Mouse (Mus musculus) hindbrain, postnatal 0 days (tissue): ENCODE data around the gene Phgr1. TPM values are rescaled to one million over a fixed set of nuclear protein-coding genes. Genes with fewer than 3 reads are reported as not detected.

Experiments
- ATAC-seq: fragments of 200-750 bp; cut with Nextera tagmentation; 2 replicates; pipeline ENCODE4 v1.8.0; 2017; ENCODE audit warnings: mild to moderate bottlenecking, moderate TSS enrichment, moderate library complexity
- DNase-seq: peaks from one replicate; pipeline ENCODE4 v3.0.0-alpha.2; 2015; ENCODE audit warnings: low spot score
- H3K27ac ChIP-seq: fragments of 300-500 bp; sonication (generic); 2 replicates; pipeline ENCODE4 v1.5.1; 2014; ENCODE audit warnings: mild to moderate bottlenecking
- H3K27me3 ChIP-seq: fragments of 300-500 bp; sonication (generic); 2 replicates; pipeline ENCODE4 v1.6.1; 2014; ENCODE audit warnings: low read length, mixed read lengths; ENCODE audit not compliant: insufficient read depth
- H3K36me3 ChIP-seq: fragments of 300-500 bp; sonication (generic); 2 replicates; pipeline ENCODE4 v1.6.1; 2014; ENCODE audit warnings: low read length, mixed read lengths; ENCODE audit not compliant: insufficient read depth
- H3K4me1 ChIP-seq: fragments of 300-500 bp; sonication (generic); 2 replicates; pipeline ENCODE4 v1.6.1; 2014; ENCODE audit warnings: antibody characterized with exemption, low read length, mixed read lengths; ENCODE audit not compliant: insufficient read depth
- H3K4me2 ChIP-seq: fragments of 300-500 bp; sonication (generic); 2 replicates; pipeline ENCODE4 v1.6.1; 2014; ENCODE audit warnings: low read depth, mild to moderate bottlenecking, low read length, moderate library complexity, mixed read lengths
- H3K4me3 ChIP-seq: fragments of 300-500 bp; sonication (generic); 2 replicates; pipeline ENCODE4 v1.5.1; 2014; ENCODE audit warnings: low read length
- H3K9ac ChIP-seq: fragments of 300-500 bp; sonication (generic); replicated peaks from 2 replicates; pipeline ENCODE4 v1.6.1; 2014; ENCODE audit warnings: mild to moderate bottlenecking, low read length, moderate library complexity, mixed read lengths
- H3K9me3 ChIP-seq: fragments of 300-500 bp; sonication (generic); 2 replicates; pipeline ENCODE4 v1.6.1; 2016; ENCODE audit warnings: low read length, mixed read lengths
- CTCF ChIP-seq: IDR thresholded peaks from 2 replicates; pipeline ENCODE4 v1.5.1; 2016; ENCODE audit warnings: antibody characterized with exemption, control low read depth, low read depth
- WGBS: fragments of 180-500 bp; shearing (Covaris S2); extraction: QIAGEN DNeasy Blood & Tissue Kit; methylation state at CpG from one replicate; pipeline ENCODE4 v1.1.7; 2014; 5-methylcytosine and 5-hydroxymethylcytosine counted together
- polyA plus RNA-seq: library from polyadenylated mRNA; unstranded; fragments of >200 nt; fragmentation: Nextera tagmentation; extraction: Ambion mirVana; gene quantifications from 2 replicates; pipeline ENCODE4 v1.2.1, GENCODE M21; 2015
- total RNA-seq: library from RNA; depleted of rRNA; stranded (reverse); fragments of >200 nt; gene quantifications from 2 replicates; pipeline ENCODE4 v1.2.3, GENCODE M21; 2014

The Phgr1 gene
- total and polyA plus RNA-seq, 2 experiments from 2014 or later, result not detected

DNA sequence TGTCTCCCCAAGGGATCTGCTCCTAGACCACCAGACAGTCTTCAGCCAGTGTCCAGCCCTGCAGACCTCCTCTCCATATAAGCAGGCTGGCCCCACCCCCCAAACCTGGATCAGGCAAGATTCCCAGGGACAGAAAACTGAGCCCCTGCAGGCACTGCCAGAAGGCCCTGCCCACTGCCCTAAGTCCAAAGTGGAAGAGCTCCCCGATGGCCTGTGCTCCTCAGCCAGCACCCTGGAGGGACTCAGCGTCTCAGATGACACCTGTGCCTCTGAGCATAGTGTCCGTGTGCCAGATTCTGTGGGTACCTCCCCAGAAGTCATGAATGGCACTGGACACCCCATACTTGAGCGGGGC lies 19.7 kb downstream of the Phgr1 start:
- Histone ChIP-seq H3K4me1 (peaks cover 7% of the 10 kb centered on the region; the same call in 1 of the 2 replicates), H3K4me3 (no peak overlapping the region), H3K9ac (no peak overlapping the region), H3K36me3 (peaks cover 14% of the 10 kb centered on the region; the same call in 1 of the 2 replicates), H3K27me3 (no peaks in the 10 kb centered on the region), H3K27ac (no peak overlapping the region), H3K9me3 (no peaks in the 10 kb centered on the region), H3K4me2 (no peak overlapping the region)
- no peak for TF ChIP-seq CTCF
- DNase-seq, result no peak
- 77% methylated on average over 4 of the region's 4 CpGs for WGBS
- ATAC-seq, result no peak

DNA sequence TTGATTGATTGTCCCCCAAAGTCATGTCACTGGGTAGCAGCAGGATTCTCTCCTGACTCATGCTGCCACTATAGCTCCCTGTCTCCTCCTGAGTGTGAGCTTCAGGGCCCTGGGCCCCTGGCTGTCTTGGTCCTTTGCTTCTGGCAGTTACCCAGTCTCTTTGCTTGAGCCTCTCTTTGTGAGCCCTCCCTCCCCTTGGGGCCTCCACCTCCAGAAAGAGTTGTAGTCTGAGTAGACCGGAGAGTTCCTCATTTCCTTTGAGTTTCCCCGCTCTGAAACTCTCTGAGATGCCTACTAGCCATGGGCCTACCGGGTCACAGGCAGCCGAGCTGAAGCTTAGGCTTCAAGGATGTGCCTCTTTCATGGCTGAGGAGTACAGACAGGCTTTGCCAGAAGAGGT lies 21.1 kb downstream of the Phgr1 start:
- Histone ChIP-seq H3K9me3 (0 out of 2 replicates have a peak, but pooled peaks cover 3% of the 10 kb centered on the region), H3K4me1 (peaks cover 7% of the 10 kb centered on the region; the same call in 1 of the 2 replicates), H3K4me3 (no peak overlapping the region), H3K27ac (no peak overlapping the region), H3K4me2 (no peak overlapping the region), H3K9ac (no peak overlapping the region), H3K27me3 (no peaks in the 10 kb centered on the region), H3K36me3 (0 out of 2 replicates have a peak, but pooled peaks cover 5% of the 10 kb centered on the region)
- TF ChIP-seq CTCF, result no peak
- 81% methylated on average over 4 of the region's 4 CpGs for WGBS
- ATAC-seq, result no peak
- DNase-seq, result no peak

DNA sequence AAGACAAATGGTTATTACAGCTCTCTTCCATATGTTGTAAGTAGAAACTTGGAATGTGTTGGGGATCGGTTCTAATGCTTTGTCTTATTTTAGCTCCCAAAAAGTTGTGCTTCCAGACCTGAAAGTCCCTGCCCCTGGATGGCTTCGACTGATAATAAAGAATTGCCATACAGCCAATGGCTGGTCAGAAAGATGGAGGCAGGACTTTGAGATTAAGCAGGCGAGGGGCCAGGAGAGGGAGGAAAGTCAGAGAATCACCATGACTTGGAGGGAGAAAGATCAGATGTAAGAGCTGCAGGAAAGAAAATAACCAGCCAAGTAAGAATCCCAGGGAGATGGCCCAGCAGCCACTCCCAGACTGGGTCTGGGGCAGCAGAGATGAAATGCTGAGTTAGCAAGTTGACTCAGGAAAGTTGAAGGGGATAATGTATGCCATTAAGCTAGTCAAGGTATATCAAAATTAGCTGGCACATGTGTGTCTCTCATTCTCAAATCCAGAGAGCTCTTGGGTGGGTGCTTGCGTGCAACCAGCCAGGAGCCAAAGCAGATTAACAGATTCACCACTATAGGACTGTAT lies 30.1 kb downstream of the Phgr1 start:
- TF ChIP-seq CTCF, result no peak
- no peak for DNase-seq
- Histone ChIP-seq H3K9ac (no peak overlapping the region), H3K4me3 (no peak overlapping the region), H3K27ac (no peak overlapping the region), H3K4me2 (no peak overlapping the region), H3K27me3 (no peaks in the 10 kb centered on the region), H3K9me3 (0 out of 2 replicates have a peak, but pooled peaks cover 3% of the 10 kb centered on the region), H3K4me1 (no peaks in the 10 kb centered on the region), H3K36me3 (no peaks in the 10 kb centered on the region)
- WGBS, result 74% methylated on average over 4 of the region's 4 CpGs
- no peak for ATAC-seq

DNA sequence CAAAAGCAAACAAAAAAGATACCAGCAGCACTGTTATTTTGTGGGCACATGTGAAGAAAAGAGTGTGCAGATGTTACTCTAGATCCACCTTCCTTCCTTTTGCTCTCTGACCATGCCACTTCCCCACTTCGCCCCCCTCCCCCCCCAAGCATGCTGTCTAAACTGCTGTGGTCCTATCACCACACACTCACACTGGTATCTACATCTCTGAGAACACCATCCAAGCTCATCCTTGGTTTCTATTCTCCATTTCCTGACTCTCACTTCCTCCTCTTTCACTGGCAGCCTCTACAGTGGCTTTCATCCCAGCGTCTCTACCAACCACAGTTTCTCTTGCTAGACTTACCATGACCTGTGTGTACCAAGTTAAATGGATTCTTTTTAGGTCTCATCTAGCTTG lies 31.9 kb downstream of the Phgr1 start:
- DNase-seq (no peak), ATAC-seq (no peak)
- Histone ChIP-seq H3K36me3 (no peaks in the 10 kb centered on the region), H3K4me1 (no peaks in the 10 kb centered on the region), H3K9ac (no peak overlapping the region), H3K4me2 (no peak overlapping the region), H3K9me3 (no peaks in the 10 kb centered on the region), H3K27ac (no peak overlapping the region), H3K4me3 (no peak overlapping the region), H3K27me3 (no peaks in the 10 kb centered on the region)
- 83% methylated on average over 2 of the region's 2 CpGs for WGBS
- no peak for TF ChIP-seq CTCF

DNA sequence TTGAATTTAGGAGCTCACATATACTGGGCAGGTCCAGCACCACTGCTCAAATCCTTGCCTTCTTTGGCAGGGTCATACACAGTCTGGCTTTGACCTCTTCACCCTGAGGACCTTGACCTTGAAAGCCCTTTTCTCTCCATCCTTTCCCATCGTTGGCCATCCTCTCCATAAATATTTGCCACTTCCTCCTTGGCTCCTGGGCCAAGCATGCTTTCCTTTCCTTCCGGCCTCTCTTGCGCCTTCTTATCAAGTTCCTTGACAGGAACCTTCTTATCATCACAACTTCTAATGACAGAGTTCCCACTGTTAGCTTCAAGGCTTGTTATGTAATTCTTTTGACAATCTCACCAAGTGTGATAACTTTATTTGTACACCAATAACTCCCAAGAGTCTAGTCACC lies 32.6 kb downstream of the Phgr1 start:
- ATAC-seq (no peak), DNase-seq (no peak)
- H3K27ac ChIP-seq, result no peak overlapping the region
- H3K36me3 ChIP-seq, result no peaks in the 10 kb centered on the region
- WGBS, result 72% methylated on average over 3 of the region's 3 CpGs
- no peak overlapping the region for H3K9ac ChIP-seq
- TF ChIP-seq CTCF, result no peak
- no peaks in the 10 kb centered on the region for H3K4me1 ChIP-seq
- H3K4me2 ChIP-seq, result no peak overlapping the region
- no peaks in the 10 kb centered on the region for H3K27me3 ChIP-seq
- no peak overlapping the region for H3K4me3 ChIP-seq
- H3K9me3 ChIP-seq, result no peaks in the 10 kb centered on the region

DNA sequence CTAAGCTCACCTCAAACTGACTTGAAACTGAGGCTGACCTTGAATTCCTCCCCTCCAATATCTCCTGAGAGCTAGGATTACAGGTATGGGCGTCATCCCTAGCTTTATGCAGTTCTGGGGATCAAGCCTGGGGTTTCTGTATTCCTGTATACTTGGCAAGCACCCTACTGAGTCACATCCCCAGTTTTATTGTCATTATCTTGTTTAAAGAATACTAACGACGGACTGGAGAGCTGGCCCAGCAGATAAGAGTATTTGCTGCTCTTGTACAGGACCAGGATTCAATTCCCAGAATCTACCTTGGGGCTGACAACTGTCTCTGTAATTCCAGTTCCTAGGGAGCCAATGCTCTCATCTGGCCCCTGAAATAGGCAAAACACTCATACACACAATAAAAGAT lies 33.2 kb downstream of the Phgr1 start:
- ATAC-seq, result no peak
- WGBS, result 42% methylated on average over 3 of the region's 3 CpGs

DNA sequence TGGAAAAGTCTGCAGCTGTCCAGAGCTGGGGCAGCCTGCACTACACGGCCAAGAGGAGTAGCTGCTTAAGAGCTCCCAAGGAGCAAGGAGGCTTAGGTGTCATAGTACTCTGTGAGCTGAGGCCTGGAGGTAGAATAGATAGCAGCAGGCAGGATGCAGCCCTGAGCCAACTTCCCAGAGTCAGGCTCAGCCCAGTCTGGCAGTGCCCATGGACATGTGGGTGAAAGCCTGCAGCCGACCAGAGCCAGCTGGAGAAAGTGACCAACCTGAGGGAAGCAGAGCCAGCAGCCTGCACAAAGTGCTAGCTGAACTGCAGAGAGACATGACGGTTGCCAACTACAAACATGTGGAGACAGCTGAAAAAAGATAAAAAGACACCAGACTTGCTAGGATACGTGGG lies 34.3 kb downstream of the Phgr1 start:
- Histone ChIP-seq H3K4me2 (no peak overlapping the region), H3K9ac (no peak overlapping the region), H3K4me1 (no peaks in the 10 kb centered on the region), H3K27ac (no peak overlapping the region), H3K27me3 (no peaks in the 10 kb centered on the region), H3K9me3 (no peaks in the 10 kb centered on the region), H3K36me3 (no peaks in the 10 kb centered on the region), H3K4me3 (no peak overlapping the region)
- DNase-seq (no peak), ATAC-seq (no peak)
- no peak for TF ChIP-seq CTCF
- 54% methylated on average over 4 of the region's 4 CpGs for WGBS

More for the DNA sequence above, 33.2 kb downstream of the Phgr1 start:
- Histone ChIP-seq H3K4me1 (no peaks in the 10 kb centered on the region), H3K36me3 (no peaks in the 10 kb centered on the region), H3K9me3 (no peaks in the 10 kb centered on the region), H3K4me2 (no peak overlapping the region), H3K27me3 (no peaks in the 10 kb centered on the region), H3K9ac (no peak overlapping the region), H3K4me3 (no peak overlapping the region), H3K27ac (no peak overlapping the region)
- TF ChIP-seq CTCF, result no peak
- no peak for DNase-seq
